Mouse (Mus musculus) thymus, postnatal 4 days (tissue): ENCODE data around the gene Gm20906.
"Not testable (repeated sequence)": the region's sequence is repeated elsewhere in the genome, so short reads cannot be mapped to it uniquely, and the experiment has no call there.

Source experiments
- DNase-seq: peaks from one replicate; pipeline ENCODE4 v3.0.0; 2021

Gene Gm20906

DNA sequence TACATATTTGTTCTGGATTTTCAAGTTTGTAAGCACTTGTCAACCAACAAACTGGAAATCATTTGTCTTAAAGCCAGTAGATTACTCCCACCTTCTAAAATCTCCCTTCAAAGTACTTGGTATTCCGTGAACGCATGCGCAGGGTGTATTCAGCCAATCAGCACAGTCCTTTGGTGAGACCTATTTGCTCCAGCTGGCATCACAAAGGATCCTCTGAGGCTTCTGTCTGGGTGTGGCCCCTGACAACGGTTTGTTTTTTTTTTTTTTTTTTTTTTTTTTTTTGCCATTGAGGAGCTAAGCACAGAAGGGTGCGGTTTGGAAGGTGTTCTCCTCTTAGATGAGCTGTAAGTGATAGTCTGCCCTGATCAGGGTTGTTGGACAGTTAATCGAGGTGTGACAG is at the start of gene Gm20906:
TSS of gene Gm20906 (plus strand) at position 301 of the 400 bp plus-strand sequence.
- DNase-seq = not testable (repeated sequence)
